Mouse (Mus musculus): ENCODE results near the gene 3110009E18Rik. TPM values are rescaled to one million over a fixed set of nuclear protein-coding genes. Genes with fewer than 3 reads are reported as not detected.
A peak's percentile ranks its signal among the peaks of the same experiment; 100 is the strongest.

The 3110009E18Rik gene
- 1 to 10 TPM; 3.3 to 6.6 TPM for total RNA-seq (2021)
- long read RNA-seq, experiment 1, partial matches to known transcripts = 0 of 2 reads
- long read RNA-seq, experiment 1, other reads (novel, unspliced or antisense) = 1 of 2 reads
- long read RNA-seq, experiment 2, partial matches to known transcripts = 0 of 2 reads
- long read RNA-seq, experiment 2, other reads (novel, unspliced or antisense) = 1 of 2 reads

DNA sequence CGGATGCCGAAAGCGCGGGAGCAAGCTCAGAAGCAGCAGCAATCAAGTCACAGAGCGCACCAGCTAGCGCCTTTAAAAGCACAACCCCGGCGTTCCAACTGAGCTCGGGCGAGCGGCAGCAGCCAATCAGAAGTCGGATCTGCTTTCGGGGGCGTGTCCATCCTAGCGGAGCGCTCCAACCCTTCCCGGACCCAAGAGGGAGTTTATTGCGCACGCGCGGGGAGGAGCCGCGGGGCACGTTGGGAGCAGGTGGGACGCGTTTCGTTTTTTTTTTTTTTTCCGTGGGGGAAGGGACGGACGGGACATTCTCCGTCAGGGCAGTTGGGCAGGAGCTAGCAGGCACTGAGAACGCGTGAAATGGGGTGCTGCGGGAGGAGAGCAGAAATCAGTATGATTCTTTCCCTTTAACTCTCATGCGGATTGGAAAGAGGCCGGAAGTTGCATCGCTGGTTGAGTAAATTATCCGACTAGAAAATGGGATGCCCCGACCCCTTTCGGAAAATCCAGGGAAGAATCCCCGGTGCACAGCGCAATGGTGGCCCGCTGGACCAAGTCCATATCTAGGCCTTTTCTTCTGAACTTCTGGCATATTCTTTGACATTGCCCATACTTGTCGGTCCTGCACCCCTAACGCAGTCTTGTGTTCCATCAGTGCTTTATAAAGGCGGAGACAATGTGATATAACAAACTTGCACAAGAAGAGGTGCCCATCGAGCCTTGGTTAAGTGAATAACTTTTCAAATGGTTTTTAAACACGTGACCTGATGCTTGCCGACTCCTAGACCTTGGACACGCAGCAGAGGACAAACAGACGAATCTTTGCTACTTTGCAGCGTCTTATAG lies at the start of gene 3110009E18Rik, which contains the start of gene Dbi:
TSS of gene 3110009E18Rik (plus strand) at position 219 of the 843 bp plus-strand sequence.
TSS of gene Dbi (minus strand) at position 110 of the 843 bp plus-strand sequence.
- TF ChIP-seq CTCF (IDR thresholded peaks at IDR 0.05) = peak; percentile 16; the same call in 1 of the 2 replicates
- intact Hi-C loops (cut with DNase I) = no loop called here
- peak; percentile 99 for DNase-seq
- Histone ChIP-seq H3K27ac (peak within 1 kb of the TSS; percentile 94), H3K4me3 (peak within 1 kb of the TSS; percentile 92)

DNA sequence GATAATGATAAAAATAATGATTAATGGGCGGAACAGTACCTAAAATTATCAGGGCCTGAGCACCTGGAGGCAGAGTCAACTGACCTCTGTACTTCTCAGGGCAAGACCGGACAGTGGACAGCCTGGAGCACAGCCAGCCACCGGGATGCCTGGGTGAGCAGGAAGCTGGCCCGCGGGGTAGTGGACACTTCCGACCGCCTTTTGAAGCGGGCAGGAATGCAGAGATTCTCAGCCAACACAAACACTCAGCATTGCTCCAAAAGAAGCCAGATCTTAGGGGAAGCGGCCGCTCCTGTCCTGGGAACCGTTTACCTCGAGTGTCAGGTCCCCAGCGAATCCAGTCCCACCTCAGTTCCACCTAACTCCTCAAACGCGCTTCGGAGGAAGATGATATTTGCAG lies 48.1 kb upstream of the 3110009E18Rik start:
- peak overlapping the region; percentile 70 for H3K4me3 ChIP-seq
- peak; percentile 71 for DNase-seq
- intact Hi-C loops (cut with DNase I) = no loop called here
- peak overlapping the region; percentile 73 for H3K27ac ChIP-seq
- TF ChIP-seq CTCF (IDR thresholded peaks at IDR 0.05) = no peak

DNA sequence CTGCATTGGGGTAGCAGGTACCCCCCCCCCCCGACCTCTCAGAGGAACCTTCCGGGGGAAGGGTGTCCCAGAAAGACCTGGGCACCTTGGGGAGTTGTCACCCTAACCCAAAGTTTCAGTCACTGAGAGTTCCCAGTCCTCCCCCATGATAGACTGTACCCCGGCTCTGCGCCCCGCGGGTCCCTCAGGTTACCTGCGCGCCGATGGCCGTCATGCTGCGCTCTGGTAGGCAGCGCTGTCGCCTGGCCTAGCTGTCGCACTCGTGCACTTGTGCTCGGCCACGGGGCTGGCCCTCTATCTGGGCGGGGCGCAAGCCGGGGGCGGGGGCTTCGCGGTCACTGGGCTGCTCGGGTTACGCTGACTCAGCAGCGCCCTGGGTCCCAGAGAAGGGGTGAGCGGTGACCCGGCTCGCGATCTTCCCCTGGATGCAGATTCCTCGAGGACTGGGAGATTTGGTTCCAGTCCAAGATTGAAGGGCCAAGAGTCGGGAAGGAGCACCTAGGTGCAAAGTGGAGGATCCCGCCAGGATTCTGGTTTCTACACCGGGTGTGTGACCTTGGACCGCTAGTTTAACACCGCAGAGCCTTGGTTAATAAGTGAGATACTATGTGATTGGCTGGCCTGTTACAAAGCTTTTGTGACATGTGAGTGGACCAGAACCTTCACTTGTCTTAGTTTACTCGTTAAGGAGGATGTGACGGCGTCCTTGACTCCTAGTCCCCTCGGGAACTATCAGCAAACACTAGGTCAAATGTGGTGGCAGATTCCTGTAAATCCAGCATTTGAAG lies 47.3 kb upstream of the 3110009E18Rik start, which contains the start of gene Tmem37:
TSS of gene Tmem37 (minus strand) at position 556 of the 788 bp plus-strand sequence.
- H3K4me3 ChIP-seq = peak within 1 kb of the TSS; percentile 70
- intact Hi-C loops (cut with DNase I) = no loop called here
- peak; percentile 84 for DNase-seq
- peak within 1 kb of the TSS; percentile 73 for H3K27ac ChIP-seq
- TF ChIP-seq CTCF (IDR thresholded peaks at IDR 0.05) = no peak

DNA sequence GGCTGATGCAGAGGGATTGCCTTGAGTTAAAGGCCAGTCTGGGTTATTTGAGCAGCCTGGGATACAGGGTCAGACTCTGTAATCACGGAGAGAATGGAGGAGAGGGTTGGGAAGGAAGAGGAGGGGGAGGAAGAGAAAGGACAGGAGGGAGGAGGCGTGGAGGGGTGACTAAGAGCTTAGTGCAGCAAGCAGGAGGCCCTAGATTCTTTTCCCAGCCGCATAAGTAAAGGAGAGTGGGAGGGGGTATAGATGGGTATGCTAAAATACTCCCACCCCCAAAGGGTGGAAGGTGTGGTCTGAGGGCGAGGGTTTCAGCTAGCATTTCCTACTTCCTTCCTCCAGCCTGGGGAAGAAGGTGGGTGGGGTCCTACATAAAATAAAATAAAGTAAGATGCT lies 46.7 kb upstream of the 3110009E18Rik start:
- intact Hi-C loops (cut with DNase I) = no loop called here
- Histone ChIP-seq H3K27ac (peak overlapping the region; percentile 73), H3K4me3 (peak overlapping the region; percentile 70)
- DNase-seq = no peak
- no peak for TF ChIP-seq CTCF (IDR thresholded peaks at IDR 0.05)

DNA sequence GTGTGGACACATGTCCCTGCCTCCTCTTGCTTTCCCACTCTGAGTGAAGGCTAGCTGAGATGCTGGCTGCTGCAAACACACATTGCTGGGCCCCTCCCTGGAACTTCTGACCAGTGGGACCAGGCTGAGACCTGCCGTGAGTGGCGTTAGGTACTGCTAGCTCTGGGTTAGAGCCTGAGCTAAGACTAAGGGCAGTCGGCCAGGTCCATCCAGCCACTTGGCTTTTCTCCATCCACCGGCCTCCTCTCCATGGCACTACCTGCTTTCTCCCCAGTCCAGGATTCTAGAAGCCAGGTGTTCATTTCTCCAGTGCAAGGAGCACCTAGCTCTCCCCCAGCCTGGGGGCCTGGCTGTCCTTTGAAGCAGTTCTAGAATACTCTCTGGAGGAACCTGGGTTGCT lies 46.1 kb upstream of the 3110009E18Rik start:
- intact Hi-C loops (cut with DNase I) = no loop called here
- TF ChIP-seq CTCF (IDR thresholded peaks at IDR 0.05) = no peak
- Histone ChIP-seq H3K27ac (peak overlapping the region; percentile 43), H3K4me3 (no peak overlapping the region)
- peak; percentile 31 for DNase-seq

DNA sequence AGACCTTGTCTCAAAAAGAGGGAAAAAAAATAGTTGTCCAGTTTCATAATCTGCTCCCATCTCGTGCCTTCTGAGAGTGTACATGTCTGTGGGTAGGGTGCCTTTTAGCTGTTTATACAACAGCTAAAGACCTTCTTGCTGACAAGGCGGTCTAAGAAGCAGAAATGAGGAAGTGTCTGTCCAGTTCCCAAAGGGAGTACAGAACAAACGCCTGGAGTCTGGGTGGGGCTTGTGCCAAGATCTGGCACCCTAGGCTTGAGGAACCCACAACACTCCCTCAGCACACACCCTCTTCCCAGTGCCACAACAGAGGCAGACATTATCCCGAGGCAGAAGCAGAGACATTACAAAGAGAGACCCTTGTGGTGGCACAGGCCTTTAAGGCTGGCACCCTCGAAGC lies 45.5 kb upstream of the 3110009E18Rik start:
- intact Hi-C loops (cut with DNase I) = no loop called here
- peak; percentile 53 for DNase-seq
- H3K4me3 ChIP-seq = no peak overlapping the region
- peak overlapping the region; percentile 21; the same call in 1 of the 2 replicates for H3K27ac ChIP-seq
- no peak for TF ChIP-seq CTCF (IDR thresholded peaks at IDR 0.05)

DNA sequence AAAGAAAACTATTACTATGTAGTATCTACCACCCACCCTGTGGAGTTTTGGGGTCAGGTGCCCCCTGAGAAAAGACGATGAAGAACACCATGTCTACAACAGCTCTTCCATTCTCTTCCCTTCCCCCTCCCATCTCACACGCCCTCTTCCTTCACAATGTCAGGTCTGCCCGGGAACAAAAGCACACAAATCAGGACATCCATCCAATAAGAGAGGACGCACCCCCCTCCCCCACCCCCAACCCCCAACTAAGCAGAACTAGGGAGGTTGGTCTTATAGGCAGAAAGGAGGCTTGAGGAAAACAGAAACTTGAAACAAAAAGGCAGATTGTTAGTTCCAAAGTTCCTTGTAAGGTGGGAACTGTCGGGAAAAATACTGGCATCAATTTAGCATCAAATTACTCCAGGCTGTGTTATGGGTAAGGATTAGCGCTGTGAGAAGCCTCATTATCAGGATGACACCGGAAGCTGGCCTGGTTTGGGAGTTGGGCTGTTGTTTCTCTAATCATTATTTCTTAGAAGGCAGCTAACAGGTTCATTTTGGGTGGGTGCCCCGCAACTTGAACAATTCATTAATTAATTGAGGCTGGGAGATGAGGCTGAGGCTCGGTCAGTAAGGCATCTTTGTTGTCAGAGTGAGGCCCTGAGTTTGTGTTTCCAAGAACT lies 43.1 kb upstream of the 3110009E18Rik start:
- no peak for DNase-seq
- intact Hi-C loops (cut with DNase I) = no loop called here
- TF ChIP-seq CTCF (IDR thresholded peaks at IDR 0.05) = no peak
- Histone ChIP-seq H3K4me3 (no peak overlapping the region), H3K27ac (no peak overlapping the region)

DNA sequence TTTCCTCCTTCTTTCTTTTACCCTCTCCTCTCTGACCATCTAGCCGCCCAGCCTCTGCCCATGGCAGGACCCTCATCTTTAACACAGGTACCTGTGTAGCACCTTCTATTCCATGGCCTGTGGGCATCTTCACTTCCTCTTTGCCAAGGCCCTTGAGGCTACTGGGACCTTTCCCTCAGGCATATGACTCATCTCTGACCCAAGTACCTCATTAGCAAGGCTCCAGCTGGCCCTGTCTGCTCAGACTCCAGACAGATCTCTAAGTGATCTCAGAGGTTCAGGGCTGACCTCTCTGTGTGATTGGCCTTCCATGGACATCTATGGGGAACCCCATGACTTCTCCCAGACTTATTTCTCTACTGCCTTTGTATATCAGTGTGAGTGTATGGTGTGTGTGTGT lies 40.4 kb upstream of the 3110009E18Rik start:
- no peak for DNase-seq
- Histone ChIP-seq H3K4me3 (no peak overlapping the region), H3K27ac (no peak overlapping the region)
- TF ChIP-seq CTCF (IDR thresholded peaks at IDR 0.05) = no peak
- intact Hi-C loops (cut with DNase I) = no loop called here

DNA sequence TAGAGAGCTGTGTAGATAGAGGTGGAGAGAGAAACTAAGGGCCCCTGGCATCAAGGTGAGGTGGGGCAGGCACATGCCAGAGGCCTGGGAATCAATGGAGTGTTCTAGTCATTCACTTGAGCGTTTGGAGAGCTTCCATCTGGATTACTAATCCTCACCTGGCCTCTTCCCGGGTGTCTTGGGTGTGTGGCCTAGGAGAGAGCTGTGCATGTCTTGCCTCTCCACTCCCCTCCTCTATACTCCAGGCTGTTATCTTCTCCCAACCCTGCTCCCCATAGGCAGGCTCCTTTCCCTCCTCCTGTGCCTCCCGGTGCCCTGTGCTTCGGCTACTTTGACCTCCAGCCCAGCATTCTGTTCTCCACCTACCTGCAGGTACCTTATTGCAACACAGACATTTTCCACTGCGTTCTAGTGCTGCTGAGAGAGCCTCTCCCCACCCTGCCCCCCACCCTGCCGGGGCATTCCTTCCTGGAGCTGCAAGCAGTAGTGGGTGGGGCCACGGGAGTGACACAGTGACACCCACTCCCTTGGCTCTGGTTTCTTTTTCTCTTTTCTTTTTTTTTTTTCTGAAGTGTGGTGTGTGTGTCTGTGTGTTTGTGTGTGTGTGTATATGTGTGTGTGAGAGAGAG lies 37.9 kb upstream of the 3110009E18Rik start:
- no peak overlapping the region for H3K27ac ChIP-seq
- no peak for TF ChIP-seq CTCF (IDR thresholded peaks at IDR 0.05)
- intact Hi-C loops (cut with DNase I) = no loop called here

DNA sequence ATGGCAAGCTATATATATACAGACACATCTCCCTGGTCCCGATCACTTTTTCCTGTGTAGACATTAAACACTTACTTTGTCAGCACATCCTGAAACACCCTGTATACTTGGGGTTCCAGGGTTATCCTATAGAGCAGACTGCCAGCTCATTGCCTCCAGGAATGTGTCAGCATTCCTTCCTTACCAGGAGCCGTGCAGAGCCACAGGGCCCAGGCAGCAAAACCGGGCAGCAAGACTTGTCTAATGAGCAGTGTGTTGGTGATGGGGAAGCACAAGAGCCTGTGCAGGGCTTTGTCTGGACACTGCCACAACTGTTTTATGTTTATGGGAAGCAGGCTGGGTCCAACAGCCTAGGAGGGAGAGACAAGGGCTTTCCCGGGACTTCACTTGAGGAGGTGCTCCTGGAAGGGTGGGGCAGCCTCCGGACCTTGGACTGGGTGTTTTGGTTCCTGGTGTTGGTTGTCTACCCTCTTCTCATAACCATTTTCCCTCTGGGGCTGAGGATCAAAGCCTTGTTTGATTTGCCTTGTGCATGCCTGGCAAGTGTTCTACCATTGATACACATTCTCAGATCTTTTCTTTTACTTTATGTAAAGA lies 37.0 kb upstream of the 3110009E18Rik start:
- H3K27ac ChIP-seq = no peak overlapping the region
- intact Hi-C loops (cut with DNase I) = no loop called here
- H3K4me3 ChIP-seq = no peak overlapping the region
- TF ChIP-seq CTCF (IDR thresholded peaks at IDR 0.05) = no peak
- no peak for DNase-seq

More for the DNA sequence above, 37.9 kb upstream of the 3110009E18Rik start:
- H3K4me3 ChIP-seq = no peak overlapping the region
- DNase-seq = no peak

DNA sequence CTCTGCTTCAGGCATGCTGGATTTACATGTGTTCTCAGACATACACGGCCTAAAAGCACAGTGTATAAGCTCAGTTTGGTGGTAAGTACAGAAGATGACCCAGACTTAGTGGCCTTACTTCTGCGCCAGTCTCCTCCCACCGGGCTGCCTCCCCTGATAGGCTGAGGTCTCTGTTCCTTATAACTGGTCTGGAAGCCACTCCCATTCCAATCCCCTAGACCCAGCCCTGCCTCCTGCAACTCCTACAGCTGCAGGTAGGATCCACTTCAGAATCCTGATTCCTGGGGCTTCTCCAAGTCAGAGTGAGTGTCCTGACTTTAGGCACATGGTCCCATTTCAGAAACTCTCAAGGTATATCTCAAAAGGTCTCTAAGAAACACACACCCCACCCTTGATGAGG lies 35.3 kb upstream of the 3110009E18Rik start:
- Histone ChIP-seq H3K4me3 (no peak overlapping the region), H3K27ac (no peak overlapping the region)
- intact Hi-C loops (cut with DNase I) = no loop called here
- no peak for DNase-seq
- no peak for TF ChIP-seq CTCF (IDR thresholded peaks at IDR 0.05)
